Mouse (Mus musculus) heart, adult 2 months (tissue): ENCODE data around the gene Zmiz1. TPM values are rescaled to one million over a fixed set of nuclear protein-coding genes. Genes with fewer than 3 reads are reported as not detected.

Experiments used
- DNase-seq, 2 experiments: peaks; one replicate each; pipeline ENCODE4 v3.0.0; 2021
- H3K27ac ChIP-seq: fragments of 200-600 bp; 2 replicates; pipeline ENCODE4 v1.8.1; 2022
- H3K27me3 ChIP-seq: fragments of 200-500 bp; 2 replicates; pipeline ENCODE4 v1.6.1; 2012; ENCODE audit warnings: mild to moderate bottlenecking, low read length, inconsistent platforms, mixed read lengths; ENCODE audit not compliant: control insufficient read depth, insufficient read depth
- H3K36me3 ChIP-seq: fragments of 200-500 bp; 2 replicates; pipeline ENCODE4 v1.6.1; 2012; ENCODE audit warnings: low read length, inconsistent platforms; ENCODE audit not compliant: control insufficient read depth, insufficient read depth
- H3K4me1 ChIP-seq: fragments of 200-500 bp; 2 replicates; pipeline ENCODE4 v1.6.1; 2011; ENCODE audit warnings: low read length; ENCODE audit not compliant: control insufficient read depth, insufficient read depth
- H3K4me3 ChIP-seq: fragments of 200-600 bp; 2 replicates; pipeline ENCODE4 v1.8.1; 2022
- H3K79me2 ChIP-seq: fragments of 200-500 bp; replicated peaks from 2 replicates; pipeline ENCODE4 v1.6.1; 2012; ENCODE audit warnings: mild to moderate bottlenecking, inconsistent platforms, low read length, moderate library complexity, mixed read lengths; ENCODE audit not compliant: control insufficient read depth, insufficient read depth
- H3K9ac ChIP-seq: fragments of 200-500 bp; 2 replicates; pipeline ENCODE4 v1.6.1; 2012; ENCODE audit warnings: low read depth, mild to moderate bottlenecking, control low read depth, inconsistent platforms, low read length, mixed read lengths
- CTCF ChIP-seq: fragments of 200-600 bp; IDR thresholded peaks from 2 replicates; pipeline ENCODE4 v1.8.1; 2022; ENCODE audit warnings: antibody characterized with exemption, mild to moderate bottlenecking, moderate library complexity
- EP300 ChIP-seq: fragments of 200-500 bp; IDR thresholded peaks from 2 replicates; pipeline ENCODE4 v1.6.1; 2011; ENCODE audit warnings: low read depth, low read length, control low read depth; ENCODE audit not compliant: insufficient read depth
- POLR2A ChIP-seq: fragments of 200-500 bp; IDR thresholded peaks from 2 replicates; pipeline ENCODE4 v1.6.1; 2011; ENCODE audit warnings: mild to moderate bottlenecking, low read depth, low read length, control low read depth; ENCODE audit not compliant: insufficient read depth
- WGBS: fragments of 180-500 bp; shearing (Covaris S2); methylation state at CpG from one replicate; pipeline ENCODE4 v1.1.7; 2018; 5-methylcytosine and 5-hydroxymethylcytosine counted together
- intact Hi-C: fragments of 180-260 bp; cut with DNase I; formaldehyde crosslinking; loops from one replicate; pipeline ENCODE4 v1.15.1; 2025
- polyA plus RNA-seq: library from polyadenylated mRNA; depleted of rRNA; stranded (reverse); fragments of >200 nt; gene quantifications from 2 replicates; pipeline ENCODE4 v1.2.3, GENCODE M21; 2012
- total RNA-seq, 2 experiments: library from RNA; stranded (reverse); gene quantifications; 2 replicates each; pipeline ENCODE4 v1.2.3; 2021

The Zmiz1 gene
- total and polyA plus RNA-seq, 3 experiments, result 27.1 to 42.0 (median 40.7) TPM

DNA sequence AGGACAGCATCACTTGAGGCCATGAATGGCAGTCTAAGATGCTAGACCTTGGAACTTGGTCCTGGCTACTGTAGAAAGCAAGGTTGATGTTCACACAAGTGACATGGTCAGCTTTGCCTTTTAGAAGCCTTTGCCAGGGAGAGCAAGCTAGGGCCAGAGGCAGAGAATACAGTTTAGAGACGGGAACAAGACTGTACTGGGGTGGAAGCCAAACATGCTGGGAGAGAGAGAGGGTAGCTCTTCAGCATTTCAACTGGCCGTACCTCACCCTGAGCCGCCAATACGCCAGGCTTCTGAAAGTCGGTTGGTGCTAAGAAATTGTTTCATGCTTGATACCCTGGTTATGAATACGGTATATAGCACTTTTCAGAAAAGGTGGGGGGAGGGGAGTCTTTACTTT lies 140.0 kb downstream of the Zmiz1 start:
- TF ChIP-seq POLR2A (no peak), CTCF (no peak), EP300 (no peak)
- Histone ChIP-seq H3K79me2 (no peaks in the 10 kb centered on the region; the same call in 1 of the 2 replicates), H3K4me1 (peaks cover 25% of the 10 kb centered on the region)

GRCm38 (mm10) chr14:25599934-25600333 lies 140.9 kb downstream of the Zmiz1 start:
- no peaks in the 10 kb centered on the region; the same call in 1 of the 2 replicates for H3K79me2 ChIP-seq
- TF ChIP-seq POLR2A (no peak), EP300 (no peak), CTCF (no peak)
- H3K36me3 ChIP-seq, result peaks cover 4% of the 10 kb centered on the region
- H3K4me3 ChIP-seq, result no peak overlapping the region
- peaks cover 20% of the 10 kb centered on the region for H3K4me1 ChIP-seq
- no peak overlapping the region for H3K9ac ChIP-seq
- no peak for DNase-seq
- intact Hi-C loops, result no loop called here
- no peaks in the 10 kb centered on the region for H3K27me3 ChIP-seq
- no peak overlapping the region for H3K27ac ChIP-seq
- WGBS, result 69% methylated on average over 12 of the region's 12 CpGs

More for the DNA sequence above, 140.0 kb downstream of the Zmiz1 start:
- Histone ChIP-seq H3K9ac (no peak overlapping the region), H3K27ac (no peak overlapping the region), H3K4me3 (no peak overlapping the region), H3K27me3 (no peaks in the 10 kb centered on the region), H3K36me3 (peaks cover 4% of the 10 kb centered on the region)
- WGBS, result 64% methylated on average over 6 of the region's 6 CpGs
- intact Hi-C loops, result no loop called here
- DNase-seq, result no peak

DNA sequence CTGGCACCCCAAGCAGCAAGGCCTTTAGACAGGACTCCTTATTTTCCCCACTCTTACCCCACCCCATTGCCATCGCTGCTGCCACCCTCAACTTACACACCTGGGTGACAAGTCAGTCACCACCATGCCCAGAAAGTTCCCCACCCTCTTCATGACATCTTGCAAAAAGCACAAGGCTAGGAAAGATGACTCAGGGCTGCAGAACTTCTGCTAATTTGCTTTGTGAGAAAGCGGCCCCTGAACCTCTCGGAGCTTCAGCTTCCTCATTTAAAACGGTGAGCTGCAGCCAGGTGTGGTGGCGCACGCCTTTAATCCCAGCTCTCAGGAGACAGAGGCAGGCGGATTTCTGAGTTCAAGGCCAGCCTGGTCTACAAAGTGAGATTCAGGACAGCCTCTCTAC lies 141.4 kb downstream of the Zmiz1 start:
- intact Hi-C loops, result no loop called here
- H3K27ac ChIP-seq, result no peak overlapping the region
- WGBS, result 84% methylated on average over 7 of the region's 7 CpGs
- no peaks in the 10 kb centered on the region; the same call in 1 of the 2 replicates for H3K79me2 ChIP-seq
- no peak for DNase-seq
- H3K36me3 ChIP-seq, result peaks cover 4% of the 10 kb centered on the region
- no peak for TF ChIP-seq EP300
- TF ChIP-seq POLR2A, result no peak
- no peak for TF ChIP-seq CTCF
- peaks cover 20% of the 10 kb centered on the region for H3K4me1 ChIP-seq
- no peaks in the 10 kb centered on the region for H3K27me3 ChIP-seq
- H3K4me3 ChIP-seq, result no peak overlapping the region
- H3K9ac ChIP-seq, result no peak overlapping the region

DNA sequence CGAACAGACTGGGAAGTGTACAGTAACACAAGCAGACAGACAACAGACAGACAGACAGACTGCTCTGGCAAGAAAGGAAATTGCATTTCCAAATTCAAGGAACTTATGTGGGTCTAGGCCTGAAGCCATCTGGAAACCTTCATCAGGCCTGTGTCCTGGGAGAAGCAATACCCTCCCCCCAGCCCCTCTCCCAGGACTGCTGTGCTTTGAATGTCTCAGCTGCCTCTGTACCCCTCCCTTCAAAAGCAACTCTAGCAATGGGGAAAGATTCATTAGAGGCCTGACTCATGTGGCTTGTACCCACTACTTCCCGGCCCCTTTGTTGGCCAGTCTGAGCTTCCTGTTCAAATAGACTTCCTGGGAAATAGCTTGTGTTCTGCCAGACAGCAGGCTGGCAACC lies 142.0 kb downstream of the Zmiz1 start:
- Histone ChIP-seq H3K36me3 (peaks cover 4% of the 10 kb centered on the region), H3K9ac (no peak overlapping the region), H3K79me2 (no peaks in the 10 kb centered on the region; the same call in 1 of the 2 replicates), H3K27ac (no peak overlapping the region), H3K4me3 (no peak overlapping the region), H3K4me1 (peaks cover 20% of the 10 kb centered on the region), H3K27me3 (no peaks in the 10 kb centered on the region)
- no peak for DNase-seq
- 40% methylated on average over 2 of the region's 2 CpGs for WGBS
- TF ChIP-seq EP300, result no peak
- intact Hi-C loops, result no loop called here

DNA sequence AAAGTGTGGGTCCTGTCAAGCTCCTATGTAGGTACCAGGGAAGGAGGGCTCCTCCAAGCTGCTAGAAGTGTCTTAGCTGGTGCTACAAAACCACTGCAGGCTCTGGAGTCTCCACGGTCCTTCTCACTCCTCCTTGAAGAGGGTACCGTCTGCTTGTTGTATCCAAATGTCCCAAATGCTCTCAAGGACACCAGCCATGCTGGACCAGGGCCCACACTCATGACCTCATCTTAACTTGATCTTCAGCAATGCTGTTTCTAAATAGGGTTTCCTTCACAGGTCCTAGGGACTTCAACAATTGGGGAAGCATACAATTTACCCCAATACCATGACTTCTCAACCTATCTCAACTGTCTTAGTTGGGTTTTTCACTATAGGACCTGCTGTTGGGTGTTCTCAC lies 143.0 kb downstream of the Zmiz1 start:
- Histone ChIP-seq H3K9ac (no peak overlapping the region), H3K36me3 (peaks cover 4% of the 10 kb centered on the region), H3K4me1 (peaks cover 22% of the 10 kb centered on the region), H3K79me2 (no peaks in the 10 kb centered on the region; the same call in 1 of the 2 replicates), H3K4me3 (no peak overlapping the region), H3K27ac (no peak overlapping the region), H3K27me3 (no peaks in the 10 kb centered on the region)
- no peak for DNase-seq
- intact Hi-C loops, result no loop called here
- no peak for TF ChIP-seq CTCF
- TF ChIP-seq POLR2A, result no peak
- no peak for TF ChIP-seq EP300
- 21% methylated on average over 2 of the region's 2 CpGs for WGBS

DNA sequence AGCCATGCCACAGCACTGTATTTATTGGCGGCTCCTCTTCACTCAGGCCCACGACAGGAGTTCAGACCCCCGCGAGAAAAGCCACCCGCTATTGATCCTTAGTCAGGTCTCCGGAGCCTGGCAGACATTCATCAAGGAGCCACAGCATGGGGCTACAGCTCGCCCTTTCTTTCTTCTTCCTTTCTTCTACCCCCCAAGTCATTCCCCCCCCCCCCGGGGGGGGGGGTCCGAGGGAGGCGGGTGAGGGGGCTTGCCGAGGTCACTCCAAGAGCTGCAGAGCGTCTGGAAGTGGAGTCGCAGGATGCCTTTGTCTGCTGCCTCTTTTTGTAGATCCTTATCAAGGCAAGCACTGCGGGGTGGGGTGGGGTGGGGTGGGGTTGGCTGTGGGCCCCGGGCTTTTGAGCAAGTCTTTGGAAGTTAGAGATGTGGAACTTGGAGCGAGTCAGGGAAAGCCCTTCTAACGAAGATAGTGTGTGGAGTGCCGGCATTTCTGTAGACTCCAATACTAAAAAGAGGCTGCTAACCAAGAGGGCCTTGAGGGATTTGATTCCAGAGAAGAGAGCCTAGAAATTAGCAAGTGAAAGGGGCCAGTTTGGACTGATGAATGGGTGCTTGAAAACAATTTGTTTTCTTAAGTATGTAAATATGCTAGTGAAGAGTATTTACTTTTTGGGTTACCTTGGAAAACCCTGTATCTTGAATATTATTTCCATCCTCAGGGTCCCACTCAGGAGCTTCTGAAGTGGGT lies 145.6 kb downstream of the Zmiz1 start:
- Histone ChIP-seq H3K4me1 (peaks cover 27% of the 10 kb centered on the region), H3K27ac (peak overlapping the region; percentile 17), H3K36me3 (peaks cover 4% of the 10 kb centered on the region), H3K79me2 (no peaks in the 10 kb centered on the region; the same call in 1 of the 2 replicates), H3K4me3 (no peak overlapping the region), H3K9ac (no peak overlapping the region), H3K27me3 (no peaks in the 10 kb centered on the region)
- no peak for TF ChIP-seq CTCF
- TF ChIP-seq POLR2A, result no peak
- no peak for TF ChIP-seq EP300
- intact Hi-C loops, result no loop called here
- 31% methylated on average over 18 of the region's 18 CpGs for WGBS
- DNase-seq, result no peak
